Mouse (Mus musculus) embryonic facial prominence, embryonic 11.5 days (tissue): ENCODE results near the gene Anxa10. TPM values are rescaled to one million over a fixed set of nuclear protein-coding genes. Genes with fewer than 3 reads are reported as not detected.

Experiments used
- ATAC-seq: fragments of 200-750 bp; cut with Nextera tagmentation; replicated peaks from 2 replicates; pipeline ENCODE4 v1.8.0; 2017; ENCODE audit warnings: low read depth; ENCODE audit not compliant: insufficient number of reproducible peaks, low FRiP score, low TSS enrichment
- DNase-seq: peaks from one replicate; pipeline ENCODE4 v3.0.0-alpha.2; 2015; ENCODE audit warnings: low spot score
- H3K27ac ChIP-seq: fragments of 300-500 bp; sonication (generic); replicated peaks from 2 replicates; pipeline ENCODE4 v1.5.1; 2014; ENCODE audit warnings: mild to moderate bottlenecking, low read depth, low read length, control low read depth
- H3K27me3 ChIP-seq: fragments of 300-500 bp; sonication (generic); 2 replicates; pipeline ENCODE4 v1.6.1; 2014; ENCODE audit warnings: mild to moderate bottlenecking, low read length, moderate library complexity, mixed read lengths; ENCODE audit not compliant: control insufficient read depth, insufficient read depth
- H3K36me3 ChIP-seq: fragments of 300-500 bp; sonication (generic); replicated peaks from 2 replicates; pipeline ENCODE4 v1.6.1; 2014; ENCODE audit warnings: low read depth, mild to moderate bottlenecking, low read length, moderate library complexity, mixed read lengths; ENCODE audit not compliant: control insufficient read depth, insufficient read depth
- H3K4me1 ChIP-seq: fragments of 300-500 bp; sonication (generic); 2 replicates; pipeline ENCODE4 v1.6.1; 2014; ENCODE audit warnings: low read length, mixed read lengths; ENCODE audit not compliant: control insufficient read depth, insufficient read depth
- H3K4me2 ChIP-seq: fragments of 300-500 bp; sonication (generic); 2 replicates; pipeline ENCODE4 v1.6.1; 2014; ENCODE audit warnings: low read depth, mild to moderate bottlenecking, control low read depth, low read length, moderate library complexity
- H3K4me3 ChIP-seq: fragments of 300-500 bp; sonication (generic); 2 replicates; pipeline ENCODE4 v1.5.1; 2014; ENCODE audit warnings: low read depth, low read length, control low read depth
- H3K9ac ChIP-seq: fragments of 300-500 bp; sonication (generic); replicated peaks from 2 replicates; pipeline ENCODE4 v1.6.1; 2014; ENCODE audit warnings: mild to moderate bottlenecking, control low read depth, low read length
- H3K9me3 ChIP-seq: fragments of 300-500 bp; sonication (generic); replicated peaks from 2 replicates; pipeline ENCODE4 v1.6.1; 2016; ENCODE audit warnings: mild to moderate bottlenecking, low read length, inconsistent platforms, mixed read lengths; ENCODE audit not compliant: control insufficient read depth
- WGBS: fragments of 180-500 bp; shearing (Covaris S2); extraction: QIAGEN DNeasy Blood & Tissue Kit; methylation state at CpG from one replicate; pipeline ENCODE4 v1.1.7; 2014; 5-methylcytosine and 5-hydroxymethylcytosine counted together
- polyA plus RNA-seq: library from polyadenylated mRNA; unstranded; fragments of >200 nt; fragmentation: Nextera tagmentation; extraction: Ambion mirVana; gene quantifications from 2 replicates; pipeline ENCODE4 v1.2.1, GENCODE M21; 2014

The Anxa10 gene
- not detected in 2 replicates for polyA plus RNA-seq

GRCm38 (mm10) chr8:62123098-62123497 lies at the start of gene Anxa10:
Gene Anxa10, minus strand, starts transcription at chr8:62123150.
- Histone ChIP-seq H3K9me3 (no peaks in the 10 kb centered on the region), H3K36me3 (no peaks in the 10 kb centered on the region), H3K9ac (no peak within 1 kb of the TSS), H3K27ac (no peak within 1 kb of the TSS), H3K4me2 (no peak within 1 kb of the TSS), H3K27me3 (no peaks in the 10 kb centered on the region), H3K4me3 (no peak within 1 kb of the TSS), H3K4me1 (no peaks in the 10 kb centered on the region)
- ATAC-seq (no peak), DNase-seq (no peak)
- WGBS: 83% methylated on average over 2 of the region's 2 CpGs

GRCm38 (mm10) chr8:62132662-62133366 lies 9.9 kb upstream of the Anxa10 start:
- Histone ChIP-seq H3K27me3 (no peaks in the 10 kb centered on the region), H3K36me3 (no peaks in the 10 kb centered on the region), H3K27ac (no peak overlapping the region), H3K9ac (no peak overlapping the region), H3K4me1 (no peaks in the 10 kb centered on the region), H3K9me3 (no peaks in the 10 kb centered on the region), H3K4me3 (no peak overlapping the region), H3K4me2 (no peak overlapping the region)
- WGBS: 75% methylated on average over 3 of the region's 3 CpGs
- ATAC-seq: no peak
- DNase-seq: no peak

- Histone ChIP-seq H3K9me3 (no peaks in the 10 kb centered on the region), H3K4me1 (no peaks in the 10 kb centered on the region), H3K4me2 (no peak overlapping the region), H3K27ac (no peak overlapping the region), H3K36me3 (no peaks in the 10 kb centered on the region), H3K9ac (no peak overlapping the region), H3K27me3 (no peaks in the 10 kb centered on the region), H3K4me3 (no peak overlapping the region)
- ATAC-seq (no peak), DNase-seq (no peak)
- WGBS: 92% methylated on average over 2 of the region's 2 CpGs
Measured at GRCm38 (mm10) chr8:62097213-62097612, 25.7 kb downstream of the Anxa10 start.

DNA sequence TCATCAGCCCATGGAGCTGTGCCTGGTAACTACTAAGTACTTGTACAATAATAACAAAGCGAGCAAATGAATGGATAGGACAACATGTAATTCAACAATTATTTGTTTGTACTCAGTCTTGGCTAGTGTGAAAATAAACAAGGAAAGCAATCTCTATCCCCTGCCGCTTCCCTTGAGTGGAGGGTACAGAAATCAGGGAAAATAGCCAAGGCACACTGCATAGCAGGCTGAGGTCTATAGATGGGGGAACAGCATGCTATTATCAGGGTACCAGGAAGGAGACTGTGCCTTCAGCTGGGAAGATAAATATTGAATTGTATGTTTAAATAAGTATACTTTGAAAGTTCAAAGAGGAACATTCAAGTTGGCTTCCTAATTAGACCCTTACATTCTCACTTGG lies 41.1 kb downstream of the Anxa10 start:
- Histone ChIP-seq H3K4me3 (no peak overlapping the region), H3K9me3 (no peaks in the 10 kb centered on the region), H3K4me1 (no peaks in the 10 kb centered on the region), H3K27ac (no peak overlapping the region), H3K27me3 (no peaks in the 10 kb centered on the region), H3K9ac (no peak overlapping the region), H3K36me3 (no peaks in the 10 kb centered on the region), H3K4me2 (no peak overlapping the region)
- DNase-seq: no peak
- ATAC-seq: no peak
- 78% methylated on average over 2 of the region's 2 CpGs for WGBS

GRCm38 (mm10) chr8:62080195-62080802 lies 42.7 kb downstream of the Anxa10 start:
- Histone ChIP-seq H3K27ac (no peak overlapping the region), H3K9ac (no peak overlapping the region), H3K4me3 (no peak overlapping the region), H3K4me2 (no peak overlapping the region), H3K4me1 (no peaks in the 10 kb centered on the region), H3K36me3 (no peaks in the 10 kb centered on the region), H3K27me3 (no peaks in the 10 kb centered on the region), H3K9me3 (no peaks in the 10 kb centered on the region)
- 49% methylated on average over 3 of the region's 3 CpGs for WGBS
- 0 out of 2 replicates have a peak, but pooled peaks have one; percentile 73 for ATAC-seq
- peak; percentile 83 for DNase-seq

- Histone ChIP-seq H3K4me1 (no peaks in the 10 kb centered on the region), H3K4me2 (no peak overlapping the region), H3K27me3 (no peaks in the 10 kb centered on the region), H3K27ac (no peak overlapping the region), H3K36me3 (no peaks in the 10 kb centered on the region), H3K9ac (no peak overlapping the region), H3K4me3 (no peak overlapping the region), H3K9me3 (no peaks in the 10 kb centered on the region)
- ATAC-seq: no peak
- DNase-seq: no peak
Measured at GRCm38 (mm10) chr8:62068305-62068704, 54.6 kb downstream of the Anxa10 start.

- ATAC-seq: no peak
- DNase-seq: peak; percentile 44
Measured at GRCm38 (mm10) chr8:62060357-62060756, 62.6 kb downstream of the Anxa10 start.

GRCm38 (mm10) chr8:62046809-62047208 lies 76.1 kb downstream of the Anxa10 start:
- H3K9ac ChIP-seq: no peak overlapping the region
- no peak overlapping the region for H3K4me2 ChIP-seq
- no peaks in the 10 kb centered on the region for H3K27me3 ChIP-seq
- no peak overlapping the region for H3K4me3 ChIP-seq
- ATAC-seq (no peak), DNase-seq (peak; percentile 30)
- H3K27ac ChIP-seq: no peak overlapping the region
- WGBS: 51% methylated on average over 2 of the region's 2 CpGs
- H3K36me3 ChIP-seq: no peaks in the 10 kb centered on the region
- H3K4me1 ChIP-seq: no peaks in the 10 kb centered on the region
- no peaks in the 10 kb centered on the region for H3K9me3 ChIP-seq

More at GRCm38 (mm10) chr8:62060357-62060756, 62.6 kb downstream of the Anxa10 start:
- H3K4me2 ChIP-seq: no peak overlapping the region
- no peaks in the 10 kb centered on the region for H3K4me1 ChIP-seq
- H3K36me3 ChIP-seq: no peaks in the 10 kb centered on the region
- H3K4me3 ChIP-seq: no peak overlapping the region
- H3K9ac ChIP-seq: no peak overlapping the region
- no peak overlapping the region for H3K27ac ChIP-seq
- no peaks in the 10 kb centered on the region for H3K27me3 ChIP-seq
- H3K9me3 ChIP-seq: no peaks in the 10 kb centered on the region
